Mouse (Mus musculus) left cerebral cortex, postnatal 4 days (tissue): ENCODE results near the gene Rbm4. TPM values are rescaled to one million over a fixed set of nuclear protein-coding genes. Genes with fewer than 3 reads are reported as not detected.
"Not testable (repeated sequence)": the region's sequence is repeated elsewhere in the genome, so short reads cannot be mapped to it uniquely, and the experiment has no call there.

ENCODE experiments used
- DNase-seq: peaks from one replicate; pipeline ENCODE4 v3.0.0-alpha.2; 2022
- intact Hi-C: fragments of 180-260 bp; cut with DNase I; formaldehyde crosslinking; loops from one replicate; pipeline ENCODE4 v1.15.1; 2025
- total RNA-seq, 2 experiments: library from RNA; stranded (reverse); gene quantifications; 2 replicates each; pipeline ENCODE4 v1.2.3; 2021

Rbm4 gene
- total RNA-seq: 10 to 100 TPM; 76.1 to 80.4 TPM

DNA sequence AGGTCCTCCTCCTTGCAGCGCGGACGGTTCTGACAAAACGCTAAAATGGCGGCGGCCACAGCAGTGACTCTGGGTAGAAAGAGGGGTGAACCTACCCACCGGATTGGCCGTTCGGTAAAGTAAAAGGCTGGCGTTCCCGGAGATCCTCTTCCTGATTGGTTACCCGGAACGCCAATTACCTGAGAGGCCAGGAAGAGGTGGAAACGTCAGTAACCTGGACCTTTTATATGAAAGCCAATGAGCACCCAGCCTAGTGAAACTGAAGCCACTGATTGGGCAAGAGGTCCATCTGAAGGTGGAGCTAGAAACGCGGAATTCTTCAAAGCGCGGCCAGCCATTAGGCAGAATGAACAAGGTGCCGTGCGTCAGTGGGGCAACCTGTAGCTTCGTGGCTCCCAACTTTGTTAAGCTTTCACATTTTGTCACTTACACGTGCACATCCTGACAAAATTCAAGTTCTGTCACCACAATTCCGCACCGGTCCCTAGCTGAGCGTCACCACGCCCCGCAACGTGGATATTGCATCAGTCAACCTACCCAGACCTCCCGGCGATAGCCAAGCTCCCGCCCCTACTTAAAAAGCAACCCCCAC is at the start of gene Rbm4:
Rbm4 (minus strand) TSS at position 71 of the 592 bp plus-strand sequence.
- intact Hi-C loops: no loop called here
- peak; percentile 97 for DNase-seq

DNA sequence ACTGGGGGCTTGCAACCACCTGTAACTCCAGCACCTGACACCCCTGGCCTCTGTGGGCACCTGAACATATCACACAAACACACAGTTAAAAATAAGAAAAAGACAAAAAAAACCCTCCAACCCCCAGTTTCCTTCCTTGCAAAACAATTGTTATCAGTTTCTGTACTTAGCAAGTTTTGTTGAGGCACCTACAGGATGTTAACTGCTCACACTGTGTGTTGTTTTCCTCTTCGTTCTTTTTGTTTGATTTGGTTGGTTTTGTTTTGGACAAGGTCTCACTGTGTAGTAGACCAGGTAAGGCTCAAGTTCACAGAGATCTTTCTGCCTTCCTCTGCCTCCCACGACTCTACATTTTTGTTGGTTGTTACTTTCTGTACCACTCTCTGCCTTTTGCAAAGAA is 48.9 kb upstream of the Rbm4 start:
- intact Hi-C loops: no loop called here

DNA sequence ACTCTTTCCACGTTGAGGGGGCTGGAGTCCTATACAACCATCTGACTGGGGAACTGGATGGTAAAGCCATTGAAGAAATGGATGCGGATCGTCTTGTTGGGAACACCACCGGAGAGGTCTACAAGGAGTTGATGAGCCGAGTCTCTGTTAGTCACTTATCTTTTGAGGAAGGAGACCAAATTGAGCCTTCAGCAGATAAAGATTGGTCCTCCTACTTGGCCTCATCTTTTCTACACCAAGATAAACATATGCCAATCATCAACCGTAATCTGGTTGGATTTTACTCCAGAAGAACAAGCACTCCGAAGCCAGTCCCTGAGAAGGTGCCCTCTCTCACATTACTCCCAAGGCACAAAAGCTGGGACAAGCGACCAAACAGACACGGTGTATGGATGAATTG is 47.1 kb upstream of the Rbm4 start:
- intact Hi-C loops: no loop called here
- no peak for DNase-seq

More for the DNA sequence above, 48.9 kb upstream of the Rbm4 start:
- no peak for DNase-seq

GRCm38 (mm10) chr19:4839149-4839548 is 45.4 kb upstream of the Rbm4 start, which contains the start of the genes Ccs and Ccdc87:
Gene Ccs (minus strand): TSS chr19:4839332.
Gene Ccdc87 (plus strand): TSS chr19:4839366.
- DNase-seq: peak; percentile 96
- intact Hi-C loops: no loop called here

DNA sequence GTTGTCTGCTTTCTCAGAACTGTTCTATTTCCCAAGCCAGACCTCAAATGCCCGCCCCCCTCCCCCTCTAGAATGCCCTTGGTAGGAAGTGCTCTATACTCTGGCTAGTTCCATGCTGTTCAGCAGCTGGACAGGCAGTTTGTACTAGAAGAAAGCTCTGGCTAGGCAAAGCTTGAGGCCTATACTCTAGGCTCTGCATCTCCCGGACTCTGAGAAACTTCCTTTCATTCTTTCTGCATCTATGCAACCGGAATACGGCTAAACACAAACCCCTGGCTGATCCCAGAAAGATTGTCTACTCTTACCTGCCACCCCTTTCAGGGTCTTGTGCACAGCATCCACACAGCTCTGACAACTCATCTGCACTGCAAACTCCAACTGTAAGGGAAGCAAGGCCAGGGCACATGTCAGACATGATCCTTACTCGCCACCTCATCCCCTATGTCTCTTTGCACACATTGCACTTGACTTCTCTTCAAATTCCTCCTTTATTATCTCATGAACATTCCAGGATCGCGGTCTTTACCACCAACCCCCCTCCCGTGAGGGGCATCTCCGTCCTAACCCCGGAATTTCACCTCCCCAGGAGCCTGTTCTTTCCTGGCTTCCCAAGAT is 44.9 kb upstream of the Rbm4 start:
- no peak for DNase-seq
- intact Hi-C loops: no loop called here

- intact Hi-C loops: no loop called here
- no peak for DNase-seq
Observed at GRCm38 (mm10) chr19:4837049-4837448, 43.3 kb upstream of the Rbm4 start.

DNA sequence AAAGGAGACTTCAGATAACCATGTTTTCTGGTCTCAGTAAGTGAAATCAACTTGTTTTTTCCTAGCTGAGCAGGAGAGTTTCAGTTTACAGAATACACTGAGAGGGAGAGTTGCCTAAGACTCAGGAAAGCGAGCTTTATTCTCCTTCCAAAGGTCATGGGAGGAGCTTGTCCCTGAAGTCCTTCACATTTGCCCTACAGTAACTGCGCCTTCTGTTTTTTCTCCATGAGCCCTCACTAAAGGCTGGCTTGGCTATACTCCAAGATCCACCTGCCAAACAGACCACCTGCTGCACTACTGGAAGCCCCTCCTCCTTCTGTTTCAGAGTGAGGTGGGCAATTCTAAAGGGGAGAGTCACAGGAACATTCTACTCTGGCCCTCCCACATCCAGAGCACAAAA is 42.4 kb upstream of the Rbm4 start:
- intact Hi-C loops: no loop called here
- DNase-seq: no peak

DNA sequence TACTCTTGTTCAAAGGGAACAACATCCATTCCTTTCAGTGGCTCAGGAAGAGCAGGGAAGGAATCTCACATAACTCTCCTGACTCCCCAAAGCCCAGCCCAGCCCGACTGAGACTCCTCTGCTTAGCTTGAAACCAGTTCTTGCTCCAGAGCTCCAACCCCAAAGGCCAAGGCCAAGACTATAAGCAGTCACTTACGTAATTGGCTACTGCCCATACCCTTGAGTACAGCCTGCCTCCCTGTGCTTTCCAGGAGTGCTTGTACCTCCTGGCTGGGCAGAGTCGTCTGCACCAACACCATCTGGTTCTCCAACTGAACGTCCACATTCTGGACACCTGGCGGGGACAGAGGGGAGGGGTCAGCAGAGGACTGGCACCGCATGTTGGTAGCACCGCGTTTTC is 40.3 kb upstream of the Rbm4 start:
- DNase-seq: no peak
- intact Hi-C loops: no loop called here

DNA sequence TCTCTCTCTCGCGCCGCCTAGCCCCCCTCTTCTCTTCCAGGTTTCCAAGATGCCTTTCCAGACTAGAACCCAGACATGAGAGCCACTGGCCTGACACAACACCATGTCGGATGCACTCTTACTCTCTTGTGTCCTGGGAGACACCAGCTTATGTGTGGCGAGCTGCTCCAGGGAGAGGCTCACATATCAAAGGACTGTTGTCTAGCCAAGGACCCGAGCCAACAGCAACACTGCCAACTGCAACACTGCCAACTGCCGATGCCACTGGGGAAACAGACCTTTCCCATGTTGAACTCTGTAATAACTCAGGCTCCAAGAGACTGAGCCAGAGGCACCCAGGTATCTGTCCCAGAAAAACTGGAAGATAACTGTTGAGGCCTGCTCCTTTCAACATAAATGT is 35.5 kb upstream of the Rbm4 start:
- DNase-seq: peak; percentile 88
- intact Hi-C loops: no loop called here

DNA sequence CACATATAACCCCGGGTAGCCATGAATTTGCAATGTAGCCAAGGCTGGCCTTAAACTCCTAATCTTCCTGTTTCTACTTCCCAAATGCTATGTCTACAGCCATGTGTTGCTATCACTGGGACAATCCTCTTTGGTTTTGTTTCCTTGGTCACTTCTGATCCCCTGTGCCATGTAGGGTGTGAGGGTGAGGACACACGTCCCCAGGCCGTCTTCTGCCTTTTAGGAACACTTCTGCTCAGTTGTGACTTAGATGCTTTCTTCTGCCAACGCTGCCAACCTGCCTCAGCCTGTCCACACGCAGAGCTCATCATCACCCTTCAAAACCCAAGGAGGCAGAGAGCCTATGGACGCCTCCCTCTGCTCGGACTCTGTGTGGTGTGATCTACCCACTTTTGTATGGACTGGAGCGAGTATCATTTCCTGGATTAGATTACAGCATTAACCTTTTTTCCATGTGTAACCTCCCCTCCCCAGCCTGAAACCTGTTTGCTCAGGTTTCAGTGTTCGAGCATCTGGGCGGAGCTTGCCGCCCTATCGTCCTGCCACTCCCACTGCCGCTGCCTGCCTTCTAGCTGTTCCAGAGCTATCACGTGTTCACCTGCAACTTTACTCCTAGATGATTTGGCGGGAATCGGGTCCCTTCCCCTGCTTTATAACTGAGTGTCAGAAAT is 34.9 kb upstream of the Rbm4 start:
- intact Hi-C loops: no loop called here
- no peak for DNase-seq

GRCm38 (mm10) chr19:4820678-4821303 is 27.1 kb upstream of the Rbm4 start:
- intact Hi-C loops: no loop called here
- peak; percentile 93 for DNase-seq

GRCm38 (mm10) chr19:4817182-4817835 is 23.6 kb upstream of the Rbm4 start:
- intact Hi-C loops: no loop called here
- DNase-seq: no peak

DNA sequence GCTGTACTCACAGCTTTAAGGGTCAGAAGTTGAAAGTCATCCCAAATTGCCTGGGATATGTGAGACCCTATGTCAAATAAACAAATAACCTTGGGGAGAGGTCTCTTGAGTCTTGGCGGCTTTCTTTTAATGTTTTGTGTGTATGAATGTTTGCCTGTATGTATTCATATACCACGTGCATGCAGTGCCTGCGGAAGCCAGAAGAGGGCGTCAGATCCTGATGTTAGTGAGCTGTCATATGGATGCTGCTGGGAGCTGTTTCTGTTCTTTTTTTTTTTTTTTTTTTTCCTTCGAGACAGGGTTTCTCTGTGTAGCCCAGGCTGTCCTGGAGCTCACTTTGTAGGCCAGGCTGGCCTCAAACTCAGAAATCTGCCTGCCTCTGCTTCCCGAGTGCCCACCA is 19.3 kb upstream of the Rbm4 start:
- intact Hi-C loops: no loop called here
- DNase-seq: peak; percentile 50

GRCm38 (mm10) chr19:4812334-4812949 is 18.7 kb upstream of the Rbm4 start:
- intact Hi-C loops, DNase-seq: not testable (repeated sequence)

GRCm38 (mm10) chr19:4811909-4812242 is 18.2 kb upstream of the Rbm4 start:
- intact Hi-C loops: no loop called here
- DNase-seq: no peak

- intact Hi-C loops: no loop called here
Observed at GRCm38 (mm10) chr19:4811063-4811908, 17.6 kb upstream of the Rbm4 start, which contains the start of the genes Gm21992 and Rbm14. Gene Gm21992 (minus strand): TSS chr19:4811612. Gene Rbm14 (minus strand): TSS chr19:4811634.

GRCm38 (mm10) chr19:4810746-4811062 is 17.0 kb upstream of the Rbm4 start:
- intact Hi-C loops: no loop called here
- no peak for DNase-seq

More at GRCm38 (mm10) chr19:4811063-4811908, 17.6 kb upstream of the Rbm4 start, which contains the start of the genes Gm21992 and Rbm14:
- DNase-seq: peak; percentile 99

GRCm38 (mm10) chr19:4810309-4810708 is 16.6 kb upstream of the Rbm4 start:
- DNase-seq: no peak
- intact Hi-C loops: no loop called here

- DNase-seq: peak; percentile 17
- intact Hi-C loops: no loop called here
Observed at GRCm38 (mm10) chr19:4803283-4803682, 9.6 kb upstream of the Rbm4 start.

- intact Hi-C loops: no loop called here
- peak; percentile 54 for DNase-seq
Observed at GRCm38 (mm10) chr19:4802691-4803091, 9.0 kb upstream of the Rbm4 start.
